Mouse (Mus musculus): ENCODE data around the gene Smu1. TPM values are rescaled to one million over a fixed set of nuclear protein-coding genes. Genes with fewer than 3 reads are reported as not detected.

Smu1 gene
- total RNA-seq (2015): 77.6 and 83.9 TPM in 2 replicates
- 141 and 143 TPM in 2 replicates for total RNA-seq (2017)

- ATAC-seq (replicated peaks; ENCODE audit: poor library complexity): peak; percentile 98
Observed at GRCm38 (mm10) chr4:40757780-40758420, at the start of gene Smu1. Smu1 (minus strand) TSS chr4:40757923.

- no peak for ATAC-seq (replicated peaks; ENCODE audit: poor library complexity)
Observed at GRCm38 (mm10) chr4:40807382-40807781, 49.7 kb upstream of the Smu1 start.

- no peak for ATAC-seq (replicated peaks; ENCODE audit: poor library complexity)
Observed at GRCm38 (mm10) chr4:40805401-40805800, 47.7 kb upstream of the Smu1 start.

GRCm38 (mm10) chr4:40802787-40803186 is 45.1 kb upstream of the Smu1 start:
- no peak for ATAC-seq (replicated peaks; ENCODE audit: poor library complexity)

GRCm38 (mm10) chr4:40801908-40802307 is 44.2 kb upstream of the Smu1 start:
- ATAC-seq (replicated peaks; ENCODE audit: poor library complexity): no peak

- ATAC-seq (replicated peaks; ENCODE audit: poor library complexity): no peak
Observed at GRCm38 (mm10) chr4:40800873-40801272, 43.1 kb upstream of the Smu1 start.

- ATAC-seq (replicated peaks; ENCODE audit: poor library complexity): peak; percentile 86
Observed at GRCm38 (mm10) chr4:40798833-40799555, 41.3 kb upstream of the Smu1 start.

- ATAC-seq (replicated peaks; ENCODE audit: poor library complexity): no peak
Observed at GRCm38 (mm10) chr4:40795761-40796160, 38.0 kb upstream of the Smu1 start.

GRCm38 (mm10) chr4:40794320-40794719 is 36.6 kb upstream of the Smu1 start:
- ATAC-seq (replicated peaks; ENCODE audit: poor library complexity): no peak

GRCm38 (mm10) chr4:40791176-40791575 is 33.5 kb upstream of the Smu1 start:
- no peak for ATAC-seq (replicated peaks; ENCODE audit: poor library complexity)

- ATAC-seq (replicated peaks; ENCODE audit: poor library complexity): no peak
Observed at GRCm38 (mm10) chr4:40786578-40786977, 28.9 kb upstream of the Smu1 start.

- peak; percentile 59 for ATAC-seq (replicated peaks; ENCODE audit: poor library complexity)
Observed at GRCm38 (mm10) chr4:40785620-40786166, 28.0 kb upstream of the Smu1 start.

GRCm38 (mm10) chr4:40784556-40785169 is 26.9 kb upstream of the Smu1 start:
- ATAC-seq (replicated peaks; ENCODE audit: poor library complexity): peak; percentile 15; the same call in 1 of the 2 replicates

GRCm38 (mm10) chr4:40783049-40783448 is 25.3 kb upstream of the Smu1 start:
- no peak for ATAC-seq (replicated peaks; ENCODE audit: poor library complexity)

GRCm38 (mm10) chr4:40781797-40782495 is 24.2 kb upstream of the Smu1 start:
- peak; percentile 41 for ATAC-seq (replicated peaks; ENCODE audit: poor library complexity)

GRCm38 (mm10) chr4:40781143-40781542 is 23.4 kb upstream of the Smu1 start:
- ATAC-seq (replicated peaks; ENCODE audit: poor library complexity): peak; percentile 76

GRCm38 (mm10) chr4:40778656-40779055 is 20.9 kb upstream of the Smu1 start:
- no peak for ATAC-seq (replicated peaks; ENCODE audit: poor library complexity)

- no peak for ATAC-seq (replicated peaks; ENCODE audit: poor library complexity)
Observed at GRCm38 (mm10) chr4:40777116-40777515, 19.4 kb upstream of the Smu1 start.

GRCm38 (mm10) chr4:40776416-40776815 is 18.7 kb upstream of the Smu1 start:
- no peak for ATAC-seq (replicated peaks; ENCODE audit: poor library complexity)

- ATAC-seq (replicated peaks; ENCODE audit: poor library complexity): peak; percentile 78
Observed at GRCm38 (mm10) chr4:40774279-40775259, 16.8 kb upstream of the Smu1 start.
